Mouse (Mus musculus): ENCODE results near the gene Fyb2.

DNA sequence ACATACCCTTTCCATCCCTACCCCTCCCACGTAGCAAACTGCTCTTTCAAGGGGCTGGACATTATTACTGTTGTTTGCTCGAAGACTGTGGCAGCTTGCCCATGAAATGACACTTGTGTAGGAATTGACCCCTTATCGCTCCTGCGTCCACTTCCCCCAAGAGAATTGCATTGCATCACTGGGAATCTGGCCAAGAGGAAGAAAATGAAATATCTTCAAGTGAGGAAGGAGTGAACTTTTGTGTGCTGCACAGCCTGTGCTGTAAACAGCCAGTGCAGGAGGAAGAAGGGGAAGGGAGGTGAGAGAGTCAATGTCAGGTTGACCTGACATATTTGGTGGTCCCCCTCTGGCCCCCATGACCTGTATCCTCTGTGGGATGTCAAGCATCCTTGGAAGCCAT is 35.6 kb downstream of the Fyb2 start:
- no peak for TF ChIP-seq TAL1 (IDR thresholded peaks at IDR 0.05; ENCODE audit: low read length)
- TF ChIP-seq GATA1 (IDR thresholded peaks at IDR 0.05; ENCODE audit: low read length) = no peak
